Mouse (Mus musculus) bone marrow macrophage, adult 2 months (primary cell): ENCODE data around the gene 2310057M21Rik.

Source experiments
- CTCF ChIP-seq: IDR thresholded peaks from 2 replicates; pipeline ENCODE4 v1.5.1; 2012; ENCODE audit warnings: low read depth, mild to moderate bottlenecking, low read length, moderate library complexity
- POLR2A ChIP-seq: IDR thresholded peaks from 2 replicates; pipeline ENCODE4 v1.6.1; 2012; ENCODE audit warnings: mild to moderate bottlenecking, low read depth, low read length, borderline replicate concordance

- TF ChIP-seq POLR2A, result no peak
- TF ChIP-seq CTCF, result no peak
These were observed 29.0 kb downstream of the 2310057M21Rik start, which contains the start of gene Fam24a for GRCm38 (mm10) chr7:131333564-131333963.
